Mouse (Mus musculus) layer of hippocampus, adult 18-20 months (tissue): ENCODE results near the gene Cfap65. TPM values are rescaled to one million over a fixed set of nuclear protein-coding genes. Genes with fewer than 3 reads are reported as not detected.
A peak's percentile ranks its signal among the peaks of the same experiment; 100 is the strongest.

Experiments
- DNase-seq, 2 experiments: peaks; one replicate each; pipeline ENCODE4 v3.0.0; 2022; ENCODE audit warnings: low spot score in 2 of 2
- long read RNA-seq: library from polyadenylated mRNA; stranded (forward); transcript quantifications from one replicate; pipeline ENCODE4 v2.0.0, GENCODE M21; 2021
- total RNA-seq, 2 experiments: library from RNA; stranded (reverse); gene quantifications; 2 replicates each; pipeline ENCODE4 v1.2.3; 2021

Gene Cfap65
- total RNA-seq = 1 to 10 TPM; 1.8 to 3.1 TPM
- long read RNA-seq, partial matches to known transcripts = 1 of 2 reads
- long read RNA-seq, other reads (novel, unspliced or antisense) = 1 of 2 reads

- peak; percentile 46 to 81 for DNase-seq
Measured at GRCm38 (mm10) chr1:74935402-74935801, at the start of gene Cfap65. TSS of gene Cfap65 (minus strand) at chr1:74935599.

DNA sequence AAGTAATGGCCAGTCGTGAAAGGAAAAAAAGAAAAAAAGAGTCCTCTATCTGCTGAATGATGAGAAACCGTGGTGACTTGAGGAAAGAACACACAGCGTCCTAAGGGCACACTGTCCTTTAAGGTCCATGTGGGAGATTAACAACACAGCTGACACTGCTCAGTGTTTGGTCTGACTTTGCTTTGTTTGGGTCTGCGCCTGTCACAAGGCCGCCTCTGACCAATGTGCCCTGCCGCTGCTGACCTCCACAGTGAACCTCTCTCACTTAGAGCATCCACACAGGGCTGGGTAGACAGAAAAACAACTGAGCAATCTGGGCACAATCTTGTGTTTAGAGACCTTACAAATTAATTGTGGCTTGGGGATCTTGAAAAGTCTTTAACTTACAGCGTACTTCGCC lies 41.6 kb upstream of the Cfap65 start:
- DNase-seq = no peak

DNA sequence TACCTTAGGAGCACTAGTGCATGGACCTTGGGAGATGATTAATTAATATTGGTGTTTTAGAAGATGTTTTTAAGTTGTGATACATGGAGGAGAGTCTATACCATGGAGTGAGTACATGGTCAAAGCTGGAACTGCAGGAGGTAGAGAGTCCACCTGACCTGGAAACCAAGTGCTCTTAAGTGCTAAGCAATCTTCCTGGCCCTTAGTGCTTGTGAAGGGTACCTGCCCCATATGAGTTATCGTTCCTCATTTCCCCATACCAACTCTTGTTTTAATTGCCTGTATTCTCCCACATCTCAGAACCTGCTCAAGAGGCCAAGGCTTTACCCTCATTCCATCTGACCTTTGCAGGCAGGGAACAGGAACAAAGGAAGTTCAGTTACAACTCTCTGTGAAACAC lies 40.5 kb upstream of the Cfap65 start:
- no peak for DNase-seq

GRCm38 (mm10) chr1:74973590-74973989 lies 38.2 kb upstream of the Cfap65 start:
- no peak for DNase-seq

- DNase-seq = no peak
Measured at GRCm38 (mm10) chr1:74971353-74972050, 36.1 kb upstream of the Cfap65 start.

GRCm38 (mm10) chr1:74967962-74968580 lies 32.7 kb upstream of the Cfap65 start:
- DNase-seq = no peak

- peak; percentile 51 to 85 for DNase-seq
Measured at GRCm38 (mm10) chr1:74964494-74965215, 29.3 kb upstream of the Cfap65 start.

DNA sequence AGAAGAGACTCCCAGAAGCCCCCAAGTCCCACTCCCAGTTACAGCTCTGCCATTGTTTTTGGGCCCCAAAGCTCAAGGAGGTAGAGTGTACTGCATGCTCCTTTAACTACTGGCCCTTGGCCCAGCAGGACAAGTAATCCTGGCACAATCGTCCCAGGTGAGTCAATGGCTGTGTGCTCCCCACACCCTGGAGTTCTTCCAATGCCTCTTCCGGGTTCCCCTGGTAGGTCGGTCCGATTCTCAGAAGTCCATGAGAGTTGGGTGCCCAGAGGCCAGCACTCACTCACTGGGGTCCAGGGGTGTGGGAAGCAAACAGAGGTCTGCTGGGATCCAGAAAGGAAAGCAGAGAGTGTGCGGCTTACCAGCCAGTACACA lies 27.4 kb upstream of the Cfap65 start:
- no peak for DNase-seq

DNA sequence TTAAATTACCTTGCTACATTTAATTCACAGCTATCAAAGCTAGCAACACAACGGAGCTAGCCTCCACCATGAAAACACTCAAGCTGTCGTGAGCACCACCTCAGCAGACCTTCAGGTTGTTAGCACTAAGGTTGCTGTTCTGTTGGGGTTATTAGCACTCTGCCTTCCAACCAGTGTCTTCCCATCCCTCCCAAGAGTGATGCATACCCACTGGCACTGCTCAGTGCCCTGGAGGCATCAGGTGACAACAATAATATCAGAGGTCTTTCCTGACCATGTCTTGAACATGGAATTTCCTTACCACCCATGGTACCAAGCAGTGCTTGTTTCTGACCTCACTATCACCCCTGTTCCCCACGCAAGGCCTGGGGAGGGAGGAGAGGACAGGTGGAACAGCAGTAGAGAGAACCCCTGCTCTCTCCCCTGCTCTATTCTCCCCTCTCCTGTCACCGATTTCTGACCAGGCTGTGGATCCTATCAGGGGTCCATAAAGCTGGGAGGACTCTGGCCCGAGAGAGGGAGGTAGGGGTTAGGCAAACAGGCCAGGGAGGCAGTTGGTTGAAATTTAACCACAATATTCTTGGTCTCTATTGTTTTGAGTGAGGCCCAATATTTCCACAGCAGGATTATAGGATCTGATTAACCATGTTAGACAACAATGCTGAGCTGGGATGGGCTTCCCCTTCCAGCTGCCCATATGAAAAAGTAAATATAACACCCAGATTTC lies 26.9 kb upstream of the Cfap65 start:
- no peak for DNase-seq

GRCm38 (mm10) chr1:74961722-74962121 lies 26.3 kb upstream of the Cfap65 start:
- no peak for DNase-seq

DNA sequence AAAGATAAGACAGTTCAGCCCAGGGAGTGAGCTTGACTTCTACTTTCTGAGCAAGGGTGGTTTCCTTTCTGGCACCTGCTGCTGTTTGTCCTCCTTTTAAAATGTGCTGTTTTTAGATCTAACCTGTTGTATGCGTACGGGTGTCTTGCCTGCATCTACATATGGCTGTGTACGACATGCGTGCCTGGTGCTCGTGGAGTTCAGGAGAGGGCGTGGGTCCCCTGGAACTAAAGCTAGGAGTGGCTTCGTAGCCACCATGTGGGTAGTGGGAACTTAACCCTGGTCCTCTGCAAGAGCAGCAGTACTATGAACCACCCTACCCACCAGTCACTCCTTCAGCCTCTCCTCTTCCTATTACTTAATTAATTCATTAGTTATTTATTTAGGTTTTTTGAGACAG lies 24.7 kb upstream of the Cfap65 start:
- DNase-seq = no peak

- DNase-seq = no peak
Measured at GRCm38 (mm10) chr1:74951556-74952210, 16.3 kb upstream of the Cfap65 start, which contains the start of gene Ihh. TSS of gene Ihh (minus strand) at chr1:74951672.

GRCm38 (mm10) chr1:74950576-74951490 lies 15.4 kb upstream of the Cfap65 start:
- no peak for DNase-seq

DNA sequence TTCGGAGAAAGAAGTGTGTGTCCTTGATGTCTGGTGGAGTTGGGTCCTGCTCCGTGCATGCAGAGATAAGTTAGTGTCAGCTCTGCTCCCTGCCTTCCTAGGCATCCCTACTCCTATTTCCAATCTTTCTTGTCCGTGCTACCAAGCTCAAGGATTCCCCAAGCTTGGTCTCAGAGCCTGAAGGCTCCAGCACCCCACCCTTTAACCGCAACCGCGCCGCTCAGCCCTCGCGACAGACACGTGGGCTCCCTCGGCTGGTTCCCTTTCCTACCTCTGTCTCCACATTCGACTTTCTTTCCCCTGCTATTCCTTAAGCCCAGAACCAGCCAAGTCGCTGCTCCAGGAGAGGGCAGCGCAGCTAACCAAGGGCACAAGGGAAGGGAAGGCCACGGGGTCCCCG lies 14.7 kb upstream of the Cfap65 start:
- DNase-seq = no peak

GRCm38 (mm10) chr1:74949666-74950050 lies 14.3 kb upstream of the Cfap65 start:
- no peak for DNase-seq

DNA sequence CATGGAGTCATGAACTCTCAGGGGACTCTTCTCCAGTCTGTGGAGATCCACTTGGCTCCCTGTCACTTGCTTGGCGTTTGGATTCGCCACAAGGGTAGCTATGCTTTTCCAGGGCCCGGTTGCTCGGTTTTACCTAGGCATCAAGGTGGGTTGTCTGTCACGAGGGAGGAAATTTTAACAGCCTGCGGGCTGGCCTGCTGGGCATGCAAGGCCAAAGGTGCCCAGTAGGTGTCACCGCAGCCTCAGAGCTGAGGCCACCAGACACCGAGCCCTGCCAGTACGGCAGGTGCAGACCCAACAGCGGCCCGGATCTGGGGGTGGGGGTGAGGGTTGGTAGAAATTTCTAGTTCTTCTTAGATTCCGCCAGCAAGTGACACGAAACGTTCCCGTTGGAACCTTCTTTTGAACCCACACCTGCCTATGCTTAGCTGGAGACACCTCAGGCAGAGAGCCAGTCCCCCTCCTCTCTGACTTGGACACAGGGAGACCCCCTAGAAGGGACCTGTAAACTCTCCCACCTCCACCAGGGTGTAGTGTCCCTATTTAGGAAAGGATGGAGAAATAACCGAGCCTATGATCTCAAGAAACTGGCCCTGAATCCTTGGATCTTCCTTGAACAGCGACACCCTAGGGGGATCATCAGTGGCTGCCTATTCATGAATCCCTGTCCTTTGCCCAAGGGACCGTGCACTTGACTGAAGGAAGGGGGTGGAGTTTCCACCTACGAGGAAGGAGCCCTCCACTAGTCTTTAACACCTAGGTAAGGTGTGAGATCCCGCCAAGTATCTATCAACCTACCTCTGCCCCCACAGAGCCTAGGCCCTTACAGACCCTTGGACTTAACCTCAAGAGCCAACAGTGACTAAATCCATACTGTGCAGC lies 13.6 kb upstream of the Cfap65 start:
- DNase-seq = peak in 1 of 2 experiments; percentile 58

- DNase-seq = no peak
Measured at GRCm38 (mm10) chr1:74947986-74948670, 12.7 kb upstream of the Cfap65 start.

DNA sequence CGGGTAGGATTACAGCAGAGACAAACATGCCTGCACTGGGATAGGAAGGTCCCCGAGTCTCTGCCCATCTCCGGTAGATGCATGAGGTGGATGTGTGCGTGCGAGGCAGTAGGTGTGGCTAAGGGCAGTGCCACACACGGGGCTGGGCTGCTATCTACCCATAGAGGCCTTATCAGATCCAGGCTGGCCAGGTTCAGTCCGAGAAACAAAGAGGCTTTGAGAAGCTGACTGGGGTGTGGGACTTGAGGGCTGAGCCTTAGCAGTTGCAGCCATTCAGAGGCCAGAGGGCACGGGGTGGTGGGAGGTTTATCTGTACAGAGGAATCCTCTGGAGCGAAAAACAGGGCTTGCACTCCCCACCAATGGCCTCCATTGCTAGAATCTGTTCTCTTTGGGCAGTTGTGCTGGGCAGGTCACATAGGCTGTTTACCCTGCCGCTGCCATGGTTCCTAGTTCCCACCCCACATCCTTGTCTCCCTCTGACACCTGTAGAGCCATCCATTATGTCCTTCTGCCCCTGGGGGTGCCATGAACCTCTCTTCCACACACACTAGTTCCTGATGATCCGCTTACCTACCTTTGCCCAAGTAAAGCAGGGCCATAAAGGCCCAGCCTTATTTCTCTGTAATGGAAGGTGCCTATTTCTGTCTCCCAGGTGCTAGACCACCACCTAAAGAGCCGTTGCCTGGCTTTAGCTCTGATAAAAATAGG lies 6.4 kb upstream of the Cfap65 start:
- DNase-seq = no peak
